Mouse (Mus musculus): Measurements from ENCODE around the gene Tuba8. TPM values are rescaled to one million over a fixed set of nuclear protein-coding genes. Genes with fewer than 3 reads are reported as not detected.

The Tuba8 gene
- polyA plus RNA-seq, 1 experiment from 2014 or later = 0.53 TPM

GRCm38 (mm10) chr6:121224993-121225392, 14.5 kb downstream of the Tuba8 start:
- ATAC-seq (replicated peaks; ENCODE audit: insufficient number of reproducible peaks, low FRiP score, low TSS enrichment, low read depth) = no peak
- WGBS = 10% methylated on average over 6 of the region's 6 CpGs

GRCm38 (mm10) chr6:121226043-121226442, 15.5 kb downstream of the Tuba8 start:
- Histone ChIP-seq H3K27ac (replicated peaks; ENCODE audit: low read depth, low read length) (no peak overlapping the region), H3K9ac (replicated peaks; ENCODE audit: low read length) (no peak overlapping the region), H3K4me1 (ENCODE audit: control insufficient read depth, insufficient read depth, low read length) (no peaks in the 10 kb centered on the region), H3K36me3 (replicated peaks; ENCODE audit: control insufficient read depth, insufficient read depth, low read depth, low read length) (no peaks in the 10 kb centered on the region), H3K4me3 (ENCODE audit: low read depth, low read length) (no peak overlapping the region), H3K4me2 (ENCODE audit: low read depth, low read length) (no peak overlapping the region), H3K27me3 (ENCODE audit: control insufficient read depth, insufficient read depth, low read length) (no peaks in the 10 kb centered on the region), H3K9me3 (replicated peaks; ENCODE audit: control insufficient read depth, low read length) (no peaks in the 10 kb centered on the region)
- 58% methylated on average over 4 of the region's 4 CpGs for WGBS
- no peak for ATAC-seq (replicated peaks; ENCODE audit: insufficient number of reproducible peaks, low FRiP score, low TSS enrichment, low read depth)
- no peak for DNase-seq (ENCODE audit: low spot score)

More at GRCm38 (mm10) chr6:121224993-121225392, 14.5 kb downstream of the Tuba8 start:
- no peak for DNase-seq (ENCODE audit: low spot score)
- Histone ChIP-seq H3K4me3 (ENCODE audit: low read depth, low read length) (no peak overlapping the region), H3K4me1 (ENCODE audit: control insufficient read depth, insufficient read depth, low read length) (no peaks in the 10 kb centered on the region), H3K9me3 (replicated peaks; ENCODE audit: control insufficient read depth, low read length) (no peaks in the 10 kb centered on the region), H3K4me2 (ENCODE audit: low read depth, low read length) (no peak overlapping the region), H3K27me3 (ENCODE audit: control insufficient read depth, insufficient read depth, low read length) (no peaks in the 10 kb centered on the region), H3K27ac (replicated peaks; ENCODE audit: low read depth, low read length) (no peak overlapping the region), H3K9ac (replicated peaks; ENCODE audit: low read length) (no peak overlapping the region), H3K36me3 (replicated peaks; ENCODE audit: control insufficient read depth, insufficient read depth, low read depth, low read length) (no peaks in the 10 kb centered on the region)

DNA sequence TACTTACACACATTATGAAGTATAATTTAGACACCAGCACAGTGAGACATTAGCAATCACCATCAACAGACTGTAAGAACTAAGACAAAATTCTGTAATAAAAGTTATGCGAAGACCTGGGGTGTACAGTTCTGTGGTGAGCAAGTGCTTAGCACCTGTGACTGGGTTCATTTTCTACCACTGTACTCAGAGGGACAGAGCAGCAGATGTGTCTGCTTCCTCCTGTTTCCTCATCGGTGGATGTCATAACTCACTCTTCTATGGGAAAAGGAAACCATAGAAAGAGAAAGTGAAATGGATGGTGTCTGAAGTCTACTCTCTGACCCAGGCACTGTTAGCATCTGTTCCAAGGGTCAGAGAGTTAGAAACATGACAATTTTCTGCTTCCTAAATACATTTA, 16.2 kb downstream of the Tuba8 start:
- Histone ChIP-seq H3K36me3 (replicated peaks; ENCODE audit: control insufficient read depth, insufficient read depth, low read depth, low read length) (no peaks in the 10 kb centered on the region), H3K9me3 (replicated peaks; ENCODE audit: control insufficient read depth, low read length) (no peaks in the 10 kb centered on the region), H3K4me2 (ENCODE audit: low read depth, low read length) (no peak overlapping the region), H3K4me3 (ENCODE audit: low read depth, low read length) (no peak overlapping the region), H3K27ac (replicated peaks; ENCODE audit: low read depth, low read length) (no peak overlapping the region), H3K27me3 (ENCODE audit: control insufficient read depth, insufficient read depth, low read length) (no peaks in the 10 kb centered on the region), H3K4me1 (ENCODE audit: control insufficient read depth, insufficient read depth, low read length) (no peaks in the 10 kb centered on the region), H3K9ac (replicated peaks; ENCODE audit: low read length) (no peak overlapping the region)
- 88% methylated on average over 2 of the region's 2 CpGs for WGBS
- DNase-seq (ENCODE audit: low spot score) = no peak
- ATAC-seq (replicated peaks; ENCODE audit: insufficient number of reproducible peaks, low FRiP score, low TSS enrichment, low read depth) = no peak

GRCm38 (mm10) chr6:121228421-121228820, 17.9 kb downstream of the Tuba8 start:
- H3K4me1 ChIP-seq (ENCODE audit: control insufficient read depth, insufficient read depth, low read length) = no peaks in the 10 kb centered on the region
- no peak overlapping the region for H3K4me2 ChIP-seq (ENCODE audit: low read depth, low read length)
- ATAC-seq (replicated peaks; ENCODE audit: insufficient number of reproducible peaks, low FRiP score, low TSS enrichment, low read depth) (no peak), DNase-seq (ENCODE audit: low spot score) (no peak)
- H3K9ac ChIP-seq (replicated peaks; ENCODE audit: low read length) = no peak overlapping the region
- no peaks in the 10 kb centered on the region for H3K9me3 ChIP-seq (replicated peaks; ENCODE audit: control insufficient read depth, low read length)
- no peak overlapping the region for H3K27ac ChIP-seq (replicated peaks; ENCODE audit: low read depth, low read length)
- no peaks in the 10 kb centered on the region for H3K27me3 ChIP-seq (ENCODE audit: control insufficient read depth, insufficient read depth, low read length)
- H3K4me3 ChIP-seq (ENCODE audit: low read depth, low read length) = no peak overlapping the region
- H3K36me3 ChIP-seq (replicated peaks; ENCODE audit: control insufficient read depth, insufficient read depth, low read depth, low read length) = no peaks in the 10 kb centered on the region
- 70% methylated on average over 8 of the region's 8 CpGs for WGBS

GRCm38 (mm10) chr6:121232652-121233051, 22.2 kb downstream of the Tuba8 start:
- ATAC-seq (replicated peaks; ENCODE audit: insufficient number of reproducible peaks, low FRiP score, low TSS enrichment, low read depth) = no peak
- H3K9me3 ChIP-seq (replicated peaks; ENCODE audit: control insufficient read depth, low read length) = no peaks in the 10 kb centered on the region
- no peak overlapping the region for H3K4me2 ChIP-seq (ENCODE audit: low read depth, low read length)
- DNase-seq (ENCODE audit: low spot score) = no peak
- H3K27me3 ChIP-seq (ENCODE audit: control insufficient read depth, insufficient read depth, low read length) = no peaks in the 10 kb centered on the region
- H3K27ac ChIP-seq (replicated peaks; ENCODE audit: low read depth, low read length) = no peak overlapping the region
- H3K4me3 ChIP-seq (ENCODE audit: low read depth, low read length) = no peak overlapping the region
- 50% methylated on average over 1 of the region's 1 CpGs for WGBS
- H3K9ac ChIP-seq (replicated peaks; ENCODE audit: low read length) = no peak overlapping the region
- H3K4me1 ChIP-seq (ENCODE audit: control insufficient read depth, insufficient read depth, low read length) = no peaks in the 10 kb centered on the region
- no peaks in the 10 kb centered on the region for H3K36me3 ChIP-seq (replicated peaks; ENCODE audit: control insufficient read depth, insufficient read depth, low read depth, low read length)

DNA sequence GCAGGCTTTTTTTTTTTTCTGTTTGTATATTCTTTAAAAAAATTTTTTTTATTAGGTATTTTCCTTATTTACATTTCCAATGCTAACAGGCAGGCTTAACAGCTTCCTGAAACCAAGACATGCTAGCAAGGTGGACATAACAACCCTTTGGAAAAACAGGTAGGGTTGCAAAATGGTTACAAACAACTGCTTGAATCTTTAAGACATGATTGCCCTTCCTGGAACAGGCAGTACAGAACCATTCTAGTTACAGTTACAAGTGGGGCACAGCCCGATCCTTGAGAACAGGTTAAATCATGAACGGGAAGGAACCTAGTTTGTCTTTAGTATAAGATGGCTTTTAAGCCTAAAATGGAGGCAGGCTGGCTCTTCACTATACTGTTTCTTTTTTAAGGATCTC, 25.9 kb downstream of the Tuba8 start:
- 86% methylated on average over 2 of the region's 2 CpGs for WGBS
- DNase-seq (ENCODE audit: low spot score) (no peak), ATAC-seq (replicated peaks; ENCODE audit: insufficient number of reproducible peaks, low FRiP score, low TSS enrichment, low read depth) (no peak)
- Histone ChIP-seq H3K9me3 (replicated peaks; ENCODE audit: control insufficient read depth, low read length) (no peaks in the 10 kb centered on the region), H3K36me3 (replicated peaks; ENCODE audit: control insufficient read depth, insufficient read depth, low read depth, low read length) (no peaks in the 10 kb centered on the region), H3K27me3 (ENCODE audit: control insufficient read depth, insufficient read depth, low read length) (no peaks in the 10 kb centered on the region), H3K27ac (replicated peaks; ENCODE audit: low read depth, low read length) (no peak overlapping the region), H3K4me2 (ENCODE audit: low read depth, low read length) (no peak overlapping the region), H3K4me1 (ENCODE audit: control insufficient read depth, insufficient read depth, low read length) (no peaks in the 10 kb centered on the region), H3K9ac (replicated peaks; ENCODE audit: low read length) (no peak overlapping the region), H3K4me3 (ENCODE audit: low read depth, low read length) (no peak overlapping the region)

- H3K4me3 ChIP-seq (ENCODE audit: low read depth, low read length) = no peak overlapping the region
- no peak overlapping the region for H3K4me2 ChIP-seq (ENCODE audit: low read depth, low read length)
Observed at GRCm38 (mm10) chr6:121238209-121238608, 27.7 kb downstream of the Tuba8 start.

DNA sequence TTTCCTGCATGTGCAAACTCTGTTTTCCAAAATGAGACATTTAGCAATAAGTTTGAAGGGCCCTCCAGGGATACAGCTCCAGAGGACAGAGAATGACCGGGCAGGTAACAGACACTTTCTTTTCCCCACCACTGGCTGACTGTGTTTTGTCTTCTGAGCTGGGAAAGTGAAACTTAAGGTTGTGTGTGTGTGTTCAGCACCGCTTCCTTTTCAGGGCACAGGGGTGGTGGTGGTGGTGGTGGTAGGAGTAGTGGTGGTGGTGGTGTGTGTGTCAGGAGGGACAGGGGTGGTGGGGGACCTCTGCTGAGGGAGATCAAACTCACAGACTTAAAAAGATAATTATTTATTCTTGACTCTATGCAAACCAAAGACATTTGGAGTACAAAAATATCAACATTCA, 31.3 kb downstream of the Tuba8 start:
- no peak for ATAC-seq (replicated peaks; ENCODE audit: insufficient number of reproducible peaks, low FRiP score, low TSS enrichment, low read depth)
- Histone ChIP-seq H3K9me3 (replicated peaks; ENCODE audit: control insufficient read depth, low read length) (no peaks in the 10 kb centered on the region), H3K36me3 (replicated peaks; ENCODE audit: control insufficient read depth, insufficient read depth, low read depth, low read length) (no peaks in the 10 kb centered on the region), H3K4me2 (ENCODE audit: low read depth, low read length) (no peak overlapping the region), H3K27ac (replicated peaks; ENCODE audit: low read depth, low read length) (no peak overlapping the region), H3K27me3 (ENCODE audit: control insufficient read depth, insufficient read depth, low read length) (no peaks in the 10 kb centered on the region), H3K9ac (replicated peaks; ENCODE audit: low read length) (no peak overlapping the region), H3K4me1 (ENCODE audit: control insufficient read depth, insufficient read depth, low read length) (no peaks in the 10 kb centered on the region), H3K4me3 (ENCODE audit: low read depth, low read length) (no peak overlapping the region)
- 84% methylated on average over 2 of the region's 2 CpGs for WGBS
- no peak for DNase-seq (ENCODE audit: low spot score)

More at GRCm38 (mm10) chr6:121238209-121238608, 27.7 kb downstream of the Tuba8 start:
- Histone ChIP-seq H3K36me3 (replicated peaks; ENCODE audit: control insufficient read depth, insufficient read depth, low read depth, low read length) (no peaks in the 10 kb centered on the region), H3K9ac (replicated peaks; ENCODE audit: low read length) (no peak overlapping the region), H3K9me3 (replicated peaks; ENCODE audit: control insufficient read depth, low read length) (no peaks in the 10 kb centered on the region), H3K4me1 (ENCODE audit: control insufficient read depth, insufficient read depth, low read length) (no peaks in the 10 kb centered on the region), H3K27ac (replicated peaks; ENCODE audit: low read depth, low read length) (no peak overlapping the region), H3K27me3 (ENCODE audit: control insufficient read depth, insufficient read depth, low read length) (no peaks in the 10 kb centered on the region)
- ATAC-seq (replicated peaks; ENCODE audit: insufficient number of reproducible peaks, low FRiP score, low TSS enrichment, low read depth) (no peak), DNase-seq (ENCODE audit: low spot score) (no peak)
- WGBS = 92% methylated on average over 4 of the region's 4 CpGs
